Comparison of ENCODE assay signal across 11 mouse cellular contexts in the genomic region with DNA sequence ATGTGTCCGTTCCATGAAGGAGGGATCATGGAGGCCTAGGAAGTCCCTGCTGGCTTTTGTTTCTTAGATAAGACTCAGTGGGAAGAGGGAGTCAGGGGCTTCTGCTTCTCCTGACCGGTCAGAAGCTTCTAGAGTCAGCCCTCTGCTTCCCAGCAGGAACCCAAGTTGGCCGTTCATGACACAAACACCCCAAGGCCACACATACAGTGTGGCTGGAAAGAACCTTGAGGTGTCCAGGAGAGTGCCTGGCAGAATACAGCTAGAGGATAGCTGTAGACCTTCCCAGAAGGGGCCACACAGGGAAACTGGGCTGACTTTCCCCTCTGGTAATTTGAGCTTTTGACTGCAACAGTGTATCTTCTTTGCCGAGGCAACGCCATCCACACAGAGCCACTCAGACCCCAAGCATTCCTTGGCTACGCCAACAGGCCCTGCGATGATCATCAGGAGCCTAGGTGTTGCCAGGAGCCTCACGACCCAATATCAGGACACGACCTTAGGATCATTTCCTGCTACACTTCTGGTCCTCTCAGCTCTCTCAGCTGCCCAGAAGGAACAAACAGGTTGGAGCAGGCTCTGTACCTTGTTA. TPM values are rescaled to one million over a fixed set of nuclear protein-coding genes. Genes with fewer than 3 reads are reported as not detected.
A peak's percentile ranks its signal among the peaks of the same experiment; 100 is the strongest.
DNase-seq lines count a peak whose midpoint lies in the region; ATAC-seq lines count a peak whose summit lies in the region.
"Had no signal": no experiment of that assay in that cellular context is flagged by ENCODE, and none has a peak within 500 bp of the region (broad histone marks: within the 10 kb centered on the region; RNA-seq: fewer than 3 reads in every experiment).

No protein-coding gene starts in this region.

- no peak overlapping the region for H3K9ac ChIP-seq in kidney, embryonic 16.5 days (replicated peaks; ENCODE audit: low read length)
- H3K9ac ChIP-seq: hindbrain, embryonic 15.5 days; liver, embryonic 14.5 days had no signal

- peaks cover 4% of the 10 kb centered on the region; the same call in 1 of the 2 replicates for H3K27me3 ChIP-seq in kidney, embryonic 16.5 days (ENCODE audit: insufficient read depth, low read length)

- ATAC-seq in kidney, embryonic 16.5 days (ENCODE audit: low FRiP score, low TSS enrichment) = no peak

- peaks cover 6% of the 10 kb centered on the region for H3K4me1 ChIP-seq in kidney, embryonic 16.5 days (ENCODE audit: insufficient read depth, low read length)

- WGBS in kidney, embryonic 16.5 days = 46% methylated on average over 9 of the region's 9 CpGs

- H3K36me3 ChIP-seq in kidney, embryonic 16.5 days (ENCODE audit: insufficient read depth, low read length) = peaks cover 9% of the 10 kb centered on the region

- H3K4me3 ChIP-seq in kidney, embryonic 16.5 days (ENCODE audit: low read length) = no peak overlapping the region
- H3K4me3 ChIP-seq: hindbrain, embryonic 15.5 days had no signal

- H3K4me2 ChIP-seq in kidney, embryonic 16.5 days (replicated peaks; ENCODE audit: low read depth, low read length) = no peak overlapping the region
- H3K4me2 ChIP-seq: hindbrain, embryonic 15.5 days had no signal

- peak; percentile 1 to 2 for DNase-seq in kidney, adult 8-10 months
- DNase-seq in thymus, postnatal 4 days = peak; percentile 6
- DNase-seq in thymus, postnatal 10 days (ENCODE audit: low spot score in 2 of 2) = no peak
- peak; percentile 65 to 69 for DNase-seq in heart, adult 9 months (ENCODE audit: low spot score in 2 of 2)
- DNase-seq in heart, postnatal 4 days = peak; percentile 54
- DNase-seq in cerebellum, postnatal 36 days = no peak
- DNase-seq in Muller cell, postnatal 12 days (ENCODE audit: inconsistent ontology term) = no peak
- DNase-seq: cerebellum, adult 11 months had no signal

- no peaks in the 10 kb centered on the region for H3K9me3 ChIP-seq in kidney, embryonic 16.5 days (ENCODE audit: low read length)
- H3K9me3 ChIP-seq: hindbrain, embryonic 15.5 days had no signal

- no peak overlapping the region for H3K27ac ChIP-seq in kidney, embryonic 16.5 days (ENCODE audit: low read length)
- H3K27ac ChIP-seq: hindbrain, embryonic 15.5 days; liver, embryonic 14.5 days had no signal

RNA-seq across cellular contexts. Expression of gene Rrad, which starts 2.1 kb away (rescaled TPM):
- polyA plus RNA-seq in kidney, embryonic 16.5 days (2015; fragmentation: Nextera tagmentation; extraction: Ambion mirVana) = 13.5 and 15.0 TPM in 2 replicates
- 100 to 1,000 TPM; 193 to 274 TPM for total RNA-seq in heart, postnatal 4 days (2021)

RNA-seq across cellular contexts. Expression of gene Ciao2b, which starts 8.5 kb away (rescaled TPM):
- 106 and 108 TPM in 2 replicates for polyA plus RNA-seq in kidney, embryonic 16.5 days (2015; fragmentation: Nextera tagmentation; extraction: Ambion mirVana)
- 10 to 100 TPM; 82.2 to 85.4 TPM for total RNA-seq in heart, postnatal 4 days (2021)

RNA-seq across cellular contexts. Expression of gene Cdh16, which starts 9.1 kb away (rescaled TPM):
- polyA plus RNA-seq in kidney, embryonic 16.5 days (2015; fragmentation: Nextera tagmentation; extraction: Ambion mirVana) = 385 and 427 TPM in 2 replicates
- total RNA-seq in heart, postnatal 4 days (2021) = 1 to 10 TPM; 2.8 to 4.6 TPM
- polyA plus RNA-seq: hindbrain, embryonic 15.5 days had no signal

RNA-seq across cellular contexts. Expression of gene Pdp2, which starts 42.0 kb away (rescaled TPM):
- polyA plus RNA-seq in kidney, embryonic 16.5 days (2015; fragmentation: Nextera tagmentation; extraction: Ambion mirVana) = 19.2 and 20.3 TPM in 2 replicates
- 1 to 10 TPM; 5.0 to 5.4 TPM for total RNA-seq in heart, postnatal 4 days (2021)

Comparison
In these comparisons a context has a peak if more than half of its experiments do, and no peak if none do; other contexts are left out.
1. DNase-seq: peak in kidney, adult 8-10 months (2 of 2), thymus, postnatal 4 days (single experiment), heart, adult 9 months (2 of 2) and heart, postnatal 4 days (single experiment); none in thymus, postnatal 10 days (0 of 2), cerebellum, postnatal 36 days (0 of 2) and Muller cell, postnatal 12 days (single experiment).